Mouse (Mus musculus): ENCODE results near the gene Polr2i.
A peak's percentile ranks its signal among the peaks of the same experiment; 100 is the strongest.
"Not testable (repeated sequence)": the region's sequence is repeated elsewhere in the genome, so short reads cannot be mapped to it uniquely, and the experiment has no call there.

Polr2i gene

DNA sequence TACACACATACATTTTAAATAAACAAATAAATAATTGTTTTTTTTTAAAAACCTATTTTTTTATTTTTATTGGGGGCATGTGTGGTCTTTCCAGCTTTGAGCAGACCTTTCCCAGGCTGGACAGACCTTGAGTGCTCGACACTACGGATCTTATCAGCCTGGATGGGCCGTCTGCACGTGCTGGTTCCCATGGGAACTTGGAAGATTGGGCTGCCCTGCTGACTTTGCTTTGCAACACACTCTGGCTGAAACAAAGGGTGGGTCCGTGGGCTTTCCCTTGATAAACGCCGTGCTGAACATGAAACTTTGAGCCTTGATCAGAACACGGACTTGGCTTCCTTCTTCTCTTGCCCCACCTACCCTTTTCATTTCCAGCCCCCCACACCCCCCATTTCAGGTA, 27.4 kb upstream of the Polr2i start:
- no peak for DNase-seq (ENCODE audit: low spot score in 2 of 2)

DNA sequence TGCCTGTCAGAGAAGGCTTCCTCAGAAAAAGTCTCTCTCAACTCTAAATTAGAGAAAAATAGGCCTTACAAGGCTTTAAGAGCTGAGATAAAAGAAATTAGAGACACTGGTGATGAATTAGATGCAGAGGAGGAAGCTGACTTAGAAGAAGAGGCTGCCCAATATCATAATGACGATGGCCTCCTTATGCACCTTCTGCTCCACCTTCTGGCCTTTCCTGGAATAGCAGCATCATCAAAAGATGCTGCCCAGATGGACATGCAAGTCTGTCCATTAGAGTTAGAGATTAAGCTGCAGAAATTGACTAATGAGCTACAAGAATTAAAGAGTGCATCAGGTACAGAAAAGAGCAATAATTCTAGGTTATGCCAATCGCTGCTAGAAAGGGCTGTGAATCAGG, 26.4 kb upstream of the Polr2i start:
- peak in 1 of 2 experiments; percentile 48 for DNase-seq (ENCODE audit: low spot score in 2 of 2)

DNA sequence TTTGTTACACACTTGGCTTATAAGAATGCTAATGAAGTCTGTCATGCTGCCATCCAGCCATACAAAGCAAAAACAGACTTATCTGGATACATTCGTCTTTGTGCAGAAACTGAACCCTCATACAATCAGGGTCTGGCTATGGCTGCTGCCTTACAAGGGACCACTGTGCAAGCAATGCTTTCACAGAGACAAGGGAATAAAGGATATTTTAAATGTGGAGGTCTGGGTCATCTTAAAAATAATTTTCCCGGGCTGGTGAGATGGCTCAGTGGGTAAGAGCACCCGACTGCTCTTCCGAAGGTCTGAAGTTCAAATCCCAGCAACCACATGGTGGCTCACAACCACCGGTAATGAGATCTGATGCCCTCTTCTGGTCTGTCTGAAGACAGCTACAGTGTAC, 25.4 kb upstream of the Polr2i start:
- DNase-seq (ENCODE audit: low spot score in 2 of 2): not testable (repeated sequence)

DNA sequence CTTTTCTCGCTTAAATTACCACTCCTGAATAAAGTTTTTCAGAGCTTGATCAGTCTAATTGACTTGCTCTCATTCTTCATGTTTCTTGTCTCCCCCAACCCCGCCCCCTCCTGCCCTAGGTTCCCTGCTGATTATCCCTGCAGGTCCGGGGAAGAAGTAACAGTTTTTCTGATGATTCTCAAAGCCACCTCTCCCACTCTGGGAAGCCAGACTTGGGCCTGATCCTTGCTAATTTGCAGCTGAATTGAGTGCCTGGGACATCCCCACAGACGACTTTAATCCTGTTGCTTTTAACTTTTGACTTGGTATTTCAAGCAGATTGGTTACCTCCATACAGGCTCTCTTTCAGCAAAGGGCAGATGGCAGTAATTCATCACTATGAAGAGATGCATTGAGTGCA, 20.7 kb upstream of the Polr2i start:
- no peak for DNase-seq (ENCODE audit: low spot score in 2 of 2)

DNA sequence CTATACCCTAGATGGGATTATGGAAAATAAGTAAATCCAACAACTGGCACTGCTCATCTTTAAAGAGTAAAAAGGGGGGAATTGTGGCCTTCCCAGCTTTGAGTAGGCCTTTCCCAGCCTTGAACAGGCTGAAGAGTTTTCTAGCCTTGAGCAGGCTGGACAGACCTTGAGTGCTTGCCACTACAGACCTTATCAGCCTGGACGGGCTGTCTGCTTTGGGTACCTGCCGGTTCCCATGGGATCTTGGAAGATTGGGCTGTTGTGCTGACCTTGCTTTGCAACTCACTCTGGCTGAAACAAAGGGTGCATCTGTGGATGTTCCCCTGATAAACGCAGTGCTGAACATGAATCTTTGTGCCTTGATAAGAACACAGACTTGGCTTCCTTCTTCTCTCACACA, 17.9 kb upstream of the Polr2i start:
- DNase-seq (ENCODE audit: low spot score in 2 of 2): no peak

DNA sequence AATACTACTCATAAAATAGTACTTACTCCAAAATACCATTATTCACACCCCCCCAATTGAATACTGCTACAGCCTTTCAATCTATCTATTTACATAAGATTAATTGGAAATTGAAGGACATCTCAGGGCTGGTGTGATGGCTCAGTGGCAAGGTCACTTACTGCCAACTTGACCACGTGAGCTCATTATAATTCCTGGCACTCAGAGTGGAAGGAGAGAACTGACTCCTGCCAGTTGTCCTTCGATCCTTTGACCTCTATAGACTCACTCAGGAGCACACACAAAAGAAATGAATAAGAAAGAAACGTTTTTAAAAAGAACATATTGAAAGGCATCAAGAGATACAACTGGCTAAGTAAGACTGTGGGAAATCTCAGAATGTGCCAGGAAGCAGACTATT, 15.9 kb upstream of the Polr2i start:
- no peak for DNase-seq (ENCODE audit: low spot score in 2 of 2)

DNA sequence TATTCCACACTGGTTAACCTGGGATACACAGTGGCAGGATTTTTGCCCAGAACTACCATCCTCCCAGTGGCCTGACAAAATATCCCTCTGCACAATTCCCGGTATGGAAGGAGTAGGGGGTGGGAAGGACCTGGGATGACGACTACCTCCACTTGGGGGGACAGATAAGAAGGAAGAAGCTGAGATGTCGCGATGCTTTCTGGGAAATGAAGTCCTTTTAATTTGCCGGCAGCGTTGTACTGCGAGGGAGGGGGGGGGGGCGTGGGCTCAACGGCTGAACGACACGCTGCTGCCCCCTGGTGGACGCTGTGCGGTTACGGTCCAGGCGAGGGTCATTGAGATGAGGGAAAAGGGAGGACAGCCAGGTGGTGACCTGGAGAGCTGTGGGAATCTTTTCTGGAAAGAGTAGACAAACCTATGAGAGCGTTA, 15.0 kb upstream of the Polr2i start:
- DNase-seq (ENCODE audit: low spot score in 2 of 2): peak; percentile 38 to 78

DNA sequence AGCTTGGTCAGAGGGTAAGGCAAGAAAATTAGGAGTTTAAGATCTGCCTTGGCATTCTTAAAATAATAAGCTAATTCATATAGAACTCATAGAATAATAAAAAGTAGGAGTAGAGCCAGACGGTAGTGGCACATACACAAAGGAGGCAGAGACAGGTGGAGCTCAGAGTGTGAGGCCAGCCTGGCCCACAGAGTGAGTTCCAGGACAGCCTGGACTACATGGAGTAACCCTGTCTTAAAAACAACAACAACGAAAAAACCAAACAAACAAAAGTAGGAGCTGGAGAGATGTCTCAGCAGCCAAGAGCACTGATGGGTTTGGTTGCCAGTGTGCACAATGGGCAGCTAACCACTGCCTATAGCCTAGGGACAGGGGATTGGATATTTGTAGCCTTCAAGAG, 14.5 kb upstream of the Polr2i start:
- DNase-seq (ENCODE audit: low spot score in 2 of 2): no peak

DNA sequence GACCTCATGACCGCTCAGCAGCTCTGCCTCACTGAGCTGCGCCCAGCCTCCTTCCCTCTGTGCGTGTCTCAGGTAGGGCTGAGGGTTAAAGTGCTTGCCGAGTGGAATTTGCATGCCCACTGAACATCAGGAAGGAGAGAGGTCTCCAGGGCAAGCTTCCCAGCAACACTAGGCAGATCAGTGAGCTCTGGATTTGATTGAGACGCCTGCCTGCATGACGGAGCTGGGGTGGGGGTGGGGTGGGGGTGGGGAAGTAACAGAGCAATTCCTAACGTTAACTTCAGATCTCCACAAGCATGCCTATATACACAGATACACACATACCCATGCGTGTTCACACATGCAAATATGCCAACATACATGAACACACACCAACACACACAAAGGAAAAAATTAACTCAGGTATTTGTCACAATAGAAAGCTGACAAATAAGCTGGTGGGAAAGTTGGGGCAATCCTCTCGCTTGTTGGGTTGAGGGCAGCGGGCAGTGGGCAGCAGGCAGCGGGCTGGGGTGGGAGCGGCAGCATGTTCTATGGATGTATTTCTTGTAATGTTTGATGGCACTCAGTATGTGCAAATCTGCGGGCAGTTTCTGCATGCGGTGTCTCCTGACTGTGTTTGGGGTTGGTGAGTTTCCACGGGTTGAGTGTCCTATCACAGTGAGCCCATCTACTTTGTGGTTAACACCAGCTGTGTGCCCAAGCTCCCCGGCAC, 12.3 kb upstream of the Polr2i start:
- DNase-seq (ENCODE audit: low spot score in 2 of 2): peak; percentile 31 to 36

DNA sequence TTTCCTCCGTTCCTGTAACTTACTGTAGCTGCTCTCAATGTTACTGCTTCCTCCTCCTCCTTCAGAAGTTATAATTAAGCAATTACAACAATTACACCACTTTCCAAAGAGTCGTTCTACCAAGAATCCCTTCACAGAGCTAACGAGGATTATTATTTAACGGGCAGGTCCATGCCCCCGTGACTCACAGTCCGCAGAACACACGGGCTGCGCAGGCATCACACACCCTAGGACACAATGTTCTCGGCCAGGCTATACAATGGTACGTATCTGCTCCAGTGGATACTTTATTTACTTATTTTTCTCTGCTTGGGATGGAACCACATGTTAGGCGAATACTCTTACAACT, 11.8 kb upstream of the Polr2i start:
- no peak for DNase-seq (ENCODE audit: low spot score in 2 of 2)

DNA sequence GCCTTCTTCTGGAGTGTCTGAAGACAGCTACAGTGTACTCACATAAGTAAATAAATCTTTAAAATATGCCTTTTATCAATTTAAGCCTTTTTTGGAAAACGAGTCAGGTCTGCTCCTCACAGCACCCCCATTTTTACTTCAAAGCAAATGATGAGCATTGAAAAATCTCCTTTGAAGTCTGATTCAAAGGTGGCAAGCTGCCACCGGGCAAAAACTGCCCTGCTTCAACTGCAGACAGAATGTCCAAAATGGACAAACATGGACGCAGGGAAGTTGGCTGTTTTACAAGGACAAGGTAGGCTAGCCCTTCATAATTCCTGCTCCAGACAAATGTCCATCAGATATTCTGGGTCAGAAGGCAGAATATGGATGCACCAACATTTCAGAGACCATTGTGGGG, 10.3 kb upstream of the Polr2i start:
- no peak for DNase-seq (ENCODE audit: low spot score in 2 of 2)

DNA sequence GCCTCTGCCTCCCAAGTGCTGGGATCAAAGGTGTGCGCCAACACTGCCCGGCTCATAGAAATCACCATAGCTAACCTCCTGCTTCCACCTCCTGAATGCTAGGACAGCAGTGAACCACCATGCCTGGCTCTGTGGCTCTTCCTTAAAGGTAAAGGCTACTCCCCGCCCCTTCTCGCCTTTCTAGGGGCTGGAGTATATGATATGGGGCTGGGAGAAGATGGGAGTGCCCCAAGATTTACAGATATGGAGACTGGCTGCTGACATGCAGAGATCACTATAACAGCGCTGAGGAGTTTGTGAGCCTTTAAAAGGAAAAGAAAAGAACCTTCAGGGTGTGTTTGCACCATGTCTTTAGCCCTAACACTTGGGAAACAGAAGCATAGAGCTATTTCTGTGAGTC, 9.5 kb upstream of the Polr2i start:
- DNase-seq (ENCODE audit: low spot score in 2 of 2): no peak

DNA sequence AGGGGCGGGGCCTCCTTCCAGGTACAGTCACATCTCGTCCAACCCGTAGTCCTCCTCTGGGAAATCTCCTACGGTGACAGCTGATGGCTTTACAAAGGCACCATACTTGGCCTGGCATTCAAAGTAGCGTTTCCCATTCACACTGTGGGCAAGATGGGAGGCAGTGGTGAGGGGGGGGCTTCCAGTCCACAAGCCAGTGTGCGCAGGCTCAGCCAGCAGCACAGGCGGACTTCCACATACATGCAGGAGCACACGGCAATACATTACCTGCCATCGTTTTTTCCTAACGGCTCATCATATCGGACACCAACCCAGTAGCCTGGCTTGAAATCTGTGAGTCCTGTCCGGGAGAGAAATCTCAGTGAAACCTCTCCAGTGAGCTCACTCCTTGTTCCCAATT, 7.5 kb upstream of the Polr2i start:
- DNase-seq (ENCODE audit: low spot score in 2 of 2): no peak

DNA sequence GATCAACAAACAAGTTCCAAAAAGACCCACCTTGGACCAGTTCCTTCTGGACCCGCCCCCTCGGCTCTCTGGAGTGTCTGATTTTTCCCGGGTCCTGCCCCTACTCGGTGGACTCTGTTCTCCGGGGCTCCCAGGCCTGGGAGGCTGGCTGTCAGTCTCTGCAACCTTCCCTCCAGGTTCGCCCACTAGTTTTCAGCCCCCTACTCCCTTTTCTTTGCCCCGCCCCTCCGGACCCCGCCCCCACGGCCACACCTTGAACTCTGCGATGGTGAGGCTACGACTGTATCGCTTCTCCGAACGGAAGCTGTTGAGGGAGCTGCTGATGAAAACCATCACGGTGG, 450 bp upstream of the Polr2i start:
- no peak for DNase-seq (ENCODE audit: low spot score in 2 of 2)

DNA sequence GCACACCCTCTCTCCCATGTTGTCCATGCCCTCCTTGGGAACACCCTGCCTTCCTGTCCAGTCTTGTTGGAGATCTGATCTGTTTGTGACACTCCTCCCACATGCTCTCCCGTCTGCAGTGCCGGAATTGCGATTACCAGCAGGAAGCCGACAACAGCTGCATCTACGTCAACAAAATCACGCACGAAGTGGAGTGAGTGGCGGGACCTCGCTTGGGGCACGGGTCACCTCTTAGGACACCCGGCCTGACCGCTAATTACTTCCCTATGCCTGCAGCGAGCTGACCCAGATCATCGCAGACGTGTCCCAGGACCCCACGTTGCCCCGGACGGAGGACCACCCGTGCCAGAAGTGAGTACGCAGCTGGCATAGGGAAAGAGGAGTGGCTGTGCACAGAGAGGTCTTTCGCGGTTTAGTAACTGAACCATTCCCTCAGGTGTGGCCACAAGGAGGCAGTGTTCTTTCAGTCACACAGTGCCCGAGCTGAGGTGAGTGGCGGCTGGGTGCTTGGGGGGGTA, 942 bp downstream of the Polr2i start:
- DNase-seq (ENCODE audit: low spot score in 2 of 2): peak; percentile 53 to 66

DNA sequence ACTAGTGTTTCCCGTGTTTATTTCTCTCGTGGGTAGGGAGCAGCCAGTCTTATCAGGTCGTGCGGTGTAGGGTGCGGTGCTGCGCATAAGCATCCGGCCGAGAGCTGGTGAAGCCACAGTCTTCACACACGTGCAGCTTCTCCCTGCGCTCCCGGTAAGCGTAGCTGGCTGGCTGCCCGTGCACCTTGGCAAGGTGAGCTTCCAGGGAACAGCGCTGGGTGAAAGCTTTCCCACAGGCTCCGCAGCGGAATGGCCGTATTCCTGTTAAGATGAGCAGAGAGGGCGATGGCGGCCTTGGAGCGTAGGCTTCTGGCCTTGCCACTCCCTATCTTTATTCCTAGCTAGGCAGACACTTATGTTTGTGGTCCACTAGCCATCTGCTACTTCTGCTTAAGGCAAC, 1.6 kb downstream of the Polr2i start:
- no peak for DNase-seq (ENCODE audit: low spot score in 2 of 2)

DNA sequence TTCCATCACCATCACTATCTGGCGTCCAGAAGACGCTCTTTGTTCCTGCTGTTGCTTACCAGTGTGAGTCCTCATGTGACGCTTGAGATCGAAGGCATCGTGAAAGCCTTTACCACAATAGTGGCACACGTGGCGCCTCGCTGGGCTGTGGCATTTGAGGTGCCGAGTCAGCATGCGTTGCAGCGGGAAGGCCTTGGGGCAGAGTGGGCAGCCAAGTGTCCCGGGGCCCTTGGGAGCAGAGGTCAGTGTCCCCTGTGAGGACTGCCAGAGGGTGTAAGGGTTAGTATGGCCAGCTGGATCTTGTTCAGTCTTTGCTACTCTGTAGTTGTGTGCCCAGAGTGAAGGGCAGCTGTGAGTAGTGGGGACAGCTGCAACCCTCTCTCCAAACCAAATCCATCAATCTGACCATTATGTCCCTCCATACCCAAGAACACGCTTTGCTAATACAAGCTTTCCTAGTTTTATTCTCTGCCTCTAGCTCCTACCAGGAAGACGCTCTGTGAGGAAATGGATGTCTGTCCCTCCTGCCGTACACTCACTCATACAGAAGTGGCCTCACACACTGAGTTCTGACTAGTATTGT, 2.6 kb downstream of the Polr2i start:
- DNase-seq (ENCODE audit: low spot score in 2 of 2): no peak

DNA sequence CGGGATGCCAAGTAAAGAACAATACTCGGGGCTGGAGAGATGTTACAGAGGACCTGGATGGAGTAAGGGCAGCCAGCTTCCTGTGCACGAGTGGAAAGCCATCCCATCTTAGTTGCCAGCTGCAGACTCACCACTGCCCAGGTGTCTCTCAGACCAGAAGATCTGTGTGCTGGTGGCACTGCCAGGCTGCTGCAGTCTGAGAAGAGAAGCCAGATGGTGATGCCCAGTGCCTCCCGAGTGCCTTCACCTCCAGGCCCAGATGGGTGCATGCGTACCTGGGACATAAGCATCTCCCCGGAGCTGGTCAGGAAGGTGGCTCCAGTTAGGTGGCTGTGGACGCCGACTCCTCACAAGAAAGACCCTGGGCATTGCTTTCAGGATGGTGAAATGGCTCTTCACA, 3.3 kb downstream of the Polr2i start:
- DNase-seq (ENCODE audit: low spot score in 2 of 2): no peak

DNA sequence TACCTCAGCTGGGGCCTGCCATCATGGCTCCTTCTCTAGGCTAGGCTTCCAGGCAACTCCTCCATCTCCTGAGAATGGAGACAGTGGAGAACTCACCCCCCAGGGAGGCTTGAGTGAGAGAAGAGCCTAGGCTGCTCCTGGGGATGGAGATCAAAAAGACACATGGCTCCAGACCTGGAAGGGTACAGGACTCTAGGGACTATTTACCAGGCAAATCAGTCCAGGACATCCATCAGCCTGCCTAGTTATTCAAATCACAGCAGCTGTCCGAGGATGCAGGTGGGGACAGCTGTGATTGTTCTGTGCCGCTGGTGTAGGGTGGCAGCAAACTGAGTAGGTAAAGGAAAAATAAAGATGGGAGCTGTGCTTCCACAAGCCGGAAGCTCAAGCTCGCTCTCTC, 3.9 kb downstream of the Polr2i start, which contains the start of gene Ovol3:
Ovol3 (minus strand) TSS at position 101 of the 400 bp plus-strand sequence.
- no peak for DNase-seq (ENCODE audit: low spot score in 2 of 2)

DNA sequence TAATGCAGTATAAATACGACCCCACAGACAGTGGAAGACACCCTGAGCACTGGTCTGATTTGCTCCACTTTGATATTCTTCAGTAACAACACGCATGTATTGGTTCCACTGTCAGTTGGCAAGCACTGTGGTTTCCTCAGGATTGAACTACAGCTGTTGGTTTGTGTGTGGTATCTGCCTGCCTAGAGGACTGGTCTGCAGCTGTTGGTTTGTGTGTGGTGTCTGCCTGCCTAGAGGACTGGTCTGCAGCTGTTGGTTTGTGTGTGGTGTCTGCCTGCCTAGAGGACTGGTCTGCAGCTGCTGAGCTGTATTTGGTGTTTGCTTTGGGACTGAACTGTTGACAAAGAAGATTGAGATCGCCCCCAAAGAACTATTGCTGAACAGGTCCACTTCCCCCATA, 5.6 kb downstream of the Polr2i start:
- DNase-seq (ENCODE audit: low spot score in 2 of 2): not testable (repeated sequence)

DNA sequence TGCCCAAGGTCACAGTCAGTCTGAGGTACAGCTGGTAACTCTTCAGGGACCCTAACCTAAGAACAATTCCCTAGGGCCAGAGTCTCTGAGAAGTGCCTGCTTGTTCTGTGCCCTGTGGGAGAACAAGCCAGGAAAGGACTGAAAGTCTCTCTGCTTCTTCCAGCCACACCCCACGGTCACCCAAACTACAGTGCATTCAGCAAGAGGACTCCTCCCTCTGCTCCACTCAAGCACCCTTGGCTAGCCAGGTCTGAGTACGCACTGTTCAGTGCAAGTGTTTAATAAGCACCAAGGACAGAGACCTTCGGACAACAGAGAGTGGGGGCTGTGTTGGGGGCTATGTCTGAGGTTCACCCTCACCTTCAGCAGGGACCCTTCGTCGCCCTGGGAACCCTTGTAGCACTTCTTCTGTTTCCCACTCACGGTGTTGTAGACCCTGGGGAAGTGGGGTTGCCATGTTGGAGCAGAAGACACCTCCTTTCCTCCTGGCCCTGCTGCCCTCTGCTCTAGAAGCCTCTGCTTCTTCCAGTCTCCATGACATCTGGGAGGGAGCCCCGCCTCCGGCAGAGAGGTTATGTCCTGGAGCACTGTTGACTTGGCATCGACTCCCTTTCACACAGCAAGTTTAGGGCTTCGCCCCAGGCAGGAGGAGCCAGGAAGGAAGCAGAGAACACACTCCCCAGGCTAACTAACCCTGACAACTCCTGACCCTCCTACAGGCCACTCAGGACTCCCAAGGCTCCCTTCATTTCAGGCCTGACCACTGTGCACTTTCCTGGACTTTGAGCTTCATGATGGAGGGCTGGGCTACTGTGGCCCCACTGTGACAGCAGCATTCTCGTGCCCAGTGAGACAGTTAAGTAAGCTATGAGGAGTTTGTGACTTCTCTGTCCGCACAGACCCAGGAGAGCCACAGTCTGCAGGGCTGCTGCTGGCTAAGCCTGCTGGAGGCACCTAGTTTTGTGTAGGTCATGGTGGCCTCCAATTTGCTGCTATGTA, 20.5 kb downstream of the Polr2i start:
- no peak for DNase-seq (ENCODE audit: low spot score in 2 of 2)

DNA sequence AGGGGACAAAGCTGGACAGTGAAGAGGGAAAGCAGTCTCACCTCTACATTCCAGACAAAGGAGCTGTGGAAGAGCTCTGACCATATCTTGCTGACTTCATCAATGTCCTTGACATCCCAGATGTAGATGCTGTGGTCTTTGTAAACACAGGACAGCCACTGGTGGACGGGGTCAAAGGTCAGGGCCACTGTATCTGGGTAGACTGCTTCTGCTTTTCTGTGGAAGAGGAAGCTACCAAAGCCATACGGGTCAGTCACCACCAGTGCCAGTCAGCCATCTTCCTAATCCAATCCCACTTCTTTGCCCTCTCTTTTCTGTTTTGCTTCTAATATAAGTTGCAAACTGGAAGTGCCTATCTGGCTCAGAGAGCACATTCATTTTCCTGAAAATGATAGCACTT, 33.3 kb downstream of the Polr2i start:
- no peak for DNase-seq (ENCODE audit: low spot score in 2 of 2)

DNA sequence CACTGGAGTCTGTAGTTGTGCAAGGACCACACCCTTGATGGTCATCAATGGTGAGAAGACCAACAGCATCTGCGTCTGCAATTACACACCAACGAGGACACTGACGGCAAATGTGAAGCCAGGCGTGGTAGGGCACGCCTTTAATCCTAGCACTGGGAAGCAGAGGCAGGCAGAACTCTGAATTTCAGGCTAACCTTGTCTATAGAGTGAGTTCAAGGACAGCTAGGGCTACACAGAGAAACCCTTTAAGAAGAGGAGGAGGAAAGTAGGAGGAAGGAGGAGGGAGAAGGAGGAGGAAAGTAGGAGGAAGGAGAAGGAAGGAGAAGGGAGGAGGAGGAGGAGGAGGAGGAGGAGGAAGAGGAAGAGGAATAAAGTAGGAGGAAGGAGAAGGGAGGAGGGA, 33.8 kb downstream of the Polr2i start:
- DNase-seq (ENCODE audit: low spot score in 2 of 2): no peak

All from thymus, postnatal 10 days (tissue).